Mouse (Mus musculus): ENCODE measurements around the gene Lefty2.

GRCm38 (mm10) chr1:180889172-180889571 lies 3.7 kb upstream of the Lefty2 start:
- TF ChIP-seq POLR2A (IDR thresholded peaks at IDR 0.05; ENCODE audit: insufficient read depth, low read length) (no peak), EP300 (IDR thresholded peaks at IDR 0.05; ENCODE audit: insufficient read depth, low read depth, low read length) (no peak), CTCF (IDR thresholded peaks at IDR 0.05; ENCODE audit: low read depth, low read length) (no peak)

All from ES-Bruce4 (cell line).